Mouse (Mus musculus) embryonic facial prominence, embryonic 11.5 days (tissue): ENCODE data around the gene Edar. TPM values are rescaled to one million over a fixed set of nuclear protein-coding genes. Genes with fewer than 3 reads are reported as not detected.

Source experiments
- ATAC-seq: fragments of 200-750 bp; cut with Nextera tagmentation; replicated peaks from 2 replicates; pipeline ENCODE4 v1.8.0; 2017; ENCODE audit warnings: low read depth; ENCODE audit not compliant: insufficient number of reproducible peaks, low FRiP score, low TSS enrichment
- DNase-seq: peaks from one replicate; pipeline ENCODE4 v3.0.0-alpha.2; 2015; ENCODE audit warnings: low spot score
- H3K27ac ChIP-seq: fragments of 300-500 bp; sonication (generic); replicated peaks from 2 replicates; pipeline ENCODE4 v1.5.1; 2014; ENCODE audit warnings: mild to moderate bottlenecking, low read depth, low read length, control low read depth
- H3K27me3 ChIP-seq: fragments of 300-500 bp; sonication (generic); 2 replicates; pipeline ENCODE4 v1.6.1; 2014; ENCODE audit warnings: mild to moderate bottlenecking, low read length, moderate library complexity, mixed read lengths; ENCODE audit not compliant: control insufficient read depth, insufficient read depth
- H3K36me3 ChIP-seq: fragments of 300-500 bp; sonication (generic); replicated peaks from 2 replicates; pipeline ENCODE4 v1.6.1; 2014; ENCODE audit warnings: low read depth, mild to moderate bottlenecking, low read length, moderate library complexity, mixed read lengths; ENCODE audit not compliant: control insufficient read depth, insufficient read depth
- H3K4me1 ChIP-seq: fragments of 300-500 bp; sonication (generic); 2 replicates; pipeline ENCODE4 v1.6.1; 2014; ENCODE audit warnings: low read length, mixed read lengths; ENCODE audit not compliant: control insufficient read depth, insufficient read depth
- H3K4me2 ChIP-seq: fragments of 300-500 bp; sonication (generic); 2 replicates; pipeline ENCODE4 v1.6.1; 2014; ENCODE audit warnings: low read depth, mild to moderate bottlenecking, control low read depth, low read length, moderate library complexity
- H3K4me3 ChIP-seq: fragments of 300-500 bp; sonication (generic); 2 replicates; pipeline ENCODE4 v1.5.1; 2014; ENCODE audit warnings: low read depth, low read length, control low read depth
- H3K9ac ChIP-seq: fragments of 300-500 bp; sonication (generic); replicated peaks from 2 replicates; pipeline ENCODE4 v1.6.1; 2014; ENCODE audit warnings: mild to moderate bottlenecking, control low read depth, low read length
- H3K9me3 ChIP-seq: fragments of 300-500 bp; sonication (generic); replicated peaks from 2 replicates; pipeline ENCODE4 v1.6.1; 2016; ENCODE audit warnings: mild to moderate bottlenecking, low read length, inconsistent platforms, mixed read lengths; ENCODE audit not compliant: control insufficient read depth
- WGBS: fragments of 180-500 bp; shearing (Covaris S2); extraction: QIAGEN DNeasy Blood & Tissue Kit; methylation state at CpG from one replicate; pipeline ENCODE4 v1.1.7; 2014; 5-methylcytosine and 5-hydroxymethylcytosine counted together
- polyA plus RNA-seq: library from polyadenylated mRNA; unstranded; fragments of >200 nt; fragmentation: Nextera tagmentation; extraction: Ambion mirVana; gene quantifications from 2 replicates; pipeline ENCODE4 v1.2.1, GENCODE M21; 2014

The Edar gene
- polyA plus RNA-seq, 1 experiment from 2014 or later = 0.52 TPM

GRCm38 (mm10) chr10:58595197-58595596, 80.3 kb downstream of the Edar start:
- no peak for DNase-seq

GRCm38 (mm10) chr10:58594486-58594885, 81.0 kb downstream of the Edar start:
- Histone ChIP-seq H3K4me3 (no peak overlapping the region), H3K4me2 (no peak overlapping the region), H3K27ac (no peak overlapping the region), H3K27me3 (no peaks in the 10 kb centered on the region), H3K36me3 (no peaks in the 10 kb centered on the region), H3K9me3 (no peaks in the 10 kb centered on the region), H3K9ac (no peak overlapping the region), H3K4me1 (no peaks in the 10 kb centered on the region)
- 90% methylated on average over 3 of the region's 3 CpGs for WGBS
- ATAC-seq = no peak
- DNase-seq = no peak

More at GRCm38 (mm10) chr10:58595197-58595596, 80.3 kb downstream of the Edar start:
- Histone ChIP-seq H3K27ac (no peak overlapping the region), H3K4me1 (no peaks in the 10 kb centered on the region), H3K9ac (no peak overlapping the region), H3K9me3 (no peaks in the 10 kb centered on the region), H3K4me3 (no peak overlapping the region), H3K4me2 (no peak overlapping the region), H3K36me3 (no peaks in the 10 kb centered on the region), H3K27me3 (no peaks in the 10 kb centered on the region)
- no peak for ATAC-seq
- 89% methylated on average over 3 of the region's 3 CpGs for WGBS

- H3K4me1 ChIP-seq = no peaks in the 10 kb centered on the region
- no peaks in the 10 kb centered on the region for H3K9me3 ChIP-seq
- no peak for ATAC-seq
- 69% methylated on average over 5 of the region's 5 CpGs for WGBS
- H3K9ac ChIP-seq = no peak overlapping the region
- H3K27me3 ChIP-seq = no peaks in the 10 kb centered on the region
- no peak overlapping the region for H3K27ac ChIP-seq
- no peak for DNase-seq
- no peak overlapping the region for H3K4me3 ChIP-seq
- no peaks in the 10 kb centered on the region for H3K36me3 ChIP-seq
- H3K4me2 ChIP-seq = no peak overlapping the region
These were observed 89.8 kb downstream of the Edar start for GRCm38 (mm10) chr10:58585427-58586223.

- Histone ChIP-seq H3K36me3 (no peaks in the 10 kb centered on the region), H3K4me1 (no peaks in the 10 kb centered on the region), H3K4me2 (no peak overlapping the region), H3K9me3 (no peaks in the 10 kb centered on the region), H3K9ac (no peak overlapping the region), H3K27ac (no peak overlapping the region), H3K27me3 (no peaks in the 10 kb centered on the region), H3K4me3 (no peak overlapping the region)
- ATAC-seq (no peak), DNase-seq (no peak)
- WGBS = 92% methylated on average over 6 of the region's 6 CpGs
These were observed 114.9 kb downstream of the Edar start for GRCm38 (mm10) chr10:58560521-58560920.

- Histone ChIP-seq H3K36me3 (no peaks in the 10 kb centered on the region), H3K27me3 (no peaks in the 10 kb centered on the region), H3K27ac (no peak overlapping the region), H3K9ac (no peak overlapping the region), H3K9me3 (no peaks in the 10 kb centered on the region), H3K4me1 (no peaks in the 10 kb centered on the region), H3K4me3 (no peak overlapping the region), H3K4me2 (no peak overlapping the region)
- DNase-seq (peak; percentile 73), ATAC-seq (no peak)
- WGBS = 30% methylated on average over 3 of the region's 3 CpGs
These were observed 115.6 kb downstream of the Edar start for GRCm38 (mm10) chr10:58559901-58560300.

GRCm38 (mm10) chr10:58559098-58559497, 116.4 kb downstream of the Edar start:
- Histone ChIP-seq H3K27ac (no peak overlapping the region), H3K4me3 (no peak overlapping the region), H3K36me3 (no peaks in the 10 kb centered on the region), H3K4me1 (no peaks in the 10 kb centered on the region), H3K4me2 (no peak overlapping the region), H3K9ac (no peak overlapping the region), H3K9me3 (no peaks in the 10 kb centered on the region), H3K27me3 (no peaks in the 10 kb centered on the region)
- DNase-seq (peak; percentile 76), ATAC-seq (no peak)
- 26% methylated on average over 7 of the region's 7 CpGs for WGBS

GRCm38 (mm10) chr10:58554693-58555387, 120.6 kb downstream of the Edar start:
- 90% methylated on average over 8 of the region's 8 CpGs for WGBS
- no peak for ATAC-seq
- no peaks in the 10 kb centered on the region for H3K9me3 ChIP-seq

More at GRCm38 (mm10) chr10:58554693-58555387, 120.6 kb downstream of the Edar start:
- H3K27ac ChIP-seq = no peak overlapping the region
- DNase-seq = no peak
- no peaks in the 10 kb centered on the region for H3K36me3 ChIP-seq
- no peaks in the 10 kb centered on the region for H3K27me3 ChIP-seq
- no peak overlapping the region for H3K9ac ChIP-seq
- H3K4me3 ChIP-seq = no peak overlapping the region
- H3K4me2 ChIP-seq = no peak overlapping the region
- no peaks in the 10 kb centered on the region for H3K4me1 ChIP-seq
